Mouse (Mus musculus) forebrain, embryonic 14.5 days (tissue): ENCODE measurements at regions not wholly inside any gene's neighbourhood (a gene's known extent, or its start where the extent isn't known, plus 50 kb on each side); places are given as distances from the start of the nearest gene placed in this dataset.
A peak's percentile ranks its signal among the peaks of the same experiment; 100 is the strongest.

Source experiments
- ATAC-seq: fragments of 200-750 bp; cut with Nextera tagmentation; 2 replicates; pipeline ENCODE4 v1.8.0; 2017; ENCODE audit warnings: mild to moderate bottlenecking, moderate library complexity
- DNase-seq: peaks from one replicate; pipeline ENCODE4 v3.0.0-alpha.2; 2015; ENCODE audit warnings: low spot score
- H3K27ac ChIP-seq: fragments of 300-500 bp; sonication (generic); 2 replicates; pipeline ENCODE4 v1.5.1; 2014; ENCODE audit warnings: low read depth, mild to moderate bottlenecking, control low read depth, low read length, moderate library complexity
- H3K27me3 ChIP-seq: fragments of 300-500 bp; sonication (generic); replicated peaks from 2 replicates; pipeline ENCODE4 v1.6.1; 2014; ENCODE audit warnings: low read length, control low read depth, mixed read lengths; ENCODE audit not compliant: control insufficient read depth, insufficient read depth
- H3K36me3 ChIP-seq: fragments of 300-500 bp; sonication (generic); 2 replicates; pipeline ENCODE4 v1.6.1; 2014; ENCODE audit warnings: low read length, control low read depth; ENCODE audit not compliant: control insufficient read depth, insufficient read depth
- H3K4me1 ChIP-seq: fragments of 300-500 bp; sonication (generic); 2 replicates; pipeline ENCODE4 v1.6.1; 2014; ENCODE audit warnings: antibody characterized with exemption, low read length, control low read depth; ENCODE audit not compliant: control insufficient read depth, insufficient read depth
- H3K4me2 ChIP-seq: fragments of 300-500 bp; sonication (generic); 2 replicates; pipeline ENCODE4 v1.6.1; 2014; ENCODE audit warnings: mild to moderate bottlenecking, control low read depth, low read length
- H3K4me3 ChIP-seq: fragments of 300-500 bp; sonication (generic); 2 replicates; pipeline ENCODE4 v1.5.1; 2014; ENCODE audit warnings: low read depth, low read length, control low read depth
- H3K9ac ChIP-seq: fragments of 300-500 bp; sonication (generic); 2 replicates; pipeline ENCODE4 v1.6.1; 2014; ENCODE audit warnings: mild to moderate bottlenecking, low read length, control low read depth, moderate library complexity
- H3K9me3 ChIP-seq: fragments of 300-500 bp; sonication (generic); replicated peaks from 2 replicates; pipeline ENCODE4 v1.6.1; 2016; ENCODE audit warnings: low read length, control low read depth, mixed read lengths; ENCODE audit not compliant: control insufficient read depth
- WGBS: fragments of 180-500 bp; shearing (Covaris S2); extraction: QIAGEN DNeasy Blood & Tissue Kit; methylation state at CpG from one replicate; pipeline ENCODE4 v1.1.7; 2014; 5-methylcytosine and 5-hydroxymethylcytosine counted together

- 95% methylated on average over 5 of the region's 5 CpGs for WGBS
- Histone ChIP-seq H3K27ac (no peak overlapping the region), H3K4me2 (no peak overlapping the region), H3K27me3 (no peaks in the 10 kb centered on the region), H3K36me3 (no peaks in the 10 kb centered on the region), H3K4me3 (no peak overlapping the region), H3K9ac (no peak overlapping the region), H3K9me3 (no peaks in the 10 kb centered on the region), H3K4me1 (no peaks in the 10 kb centered on the region)
- ATAC-seq (no peak), DNase-seq (no peak)
Observed at GRCm38 (mm10) chr8:49946919-49947612, 1103.3 kb upstream of the Tenm3 start.

DNA sequence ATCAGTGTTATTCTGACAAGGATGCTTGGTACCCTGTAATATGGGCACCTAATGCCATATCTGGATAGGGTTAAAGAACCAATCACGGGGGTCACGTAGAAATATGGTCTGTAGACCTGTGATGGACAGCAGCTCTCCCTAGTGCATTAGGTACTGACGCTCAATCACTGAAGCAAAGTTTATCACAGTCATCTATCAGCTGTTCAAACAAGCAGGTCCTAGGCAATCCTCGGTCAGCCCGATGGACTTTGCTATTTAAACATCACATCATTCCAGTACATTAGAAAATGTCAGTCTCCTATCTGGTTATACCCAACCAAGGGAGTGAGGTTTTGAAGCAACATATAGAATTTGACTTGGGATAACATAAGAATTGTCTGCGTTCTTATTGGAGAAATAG lies 1088.4 kb upstream of the Tenm3 start:
- 96% methylated on average over 6 of the region's 6 CpGs for WGBS
- Histone ChIP-seq H3K36me3 (no peaks in the 10 kb centered on the region), H3K4me3 (no peak overlapping the region), H3K4me2 (no peak overlapping the region), H3K27ac (no peak overlapping the region), H3K27me3 (no peaks in the 10 kb centered on the region), H3K9ac (no peak overlapping the region), H3K4me1 (no peaks in the 10 kb centered on the region), H3K9me3 (no peaks in the 10 kb centered on the region)
- ATAC-seq = no peak
- DNase-seq = no peak

DNA sequence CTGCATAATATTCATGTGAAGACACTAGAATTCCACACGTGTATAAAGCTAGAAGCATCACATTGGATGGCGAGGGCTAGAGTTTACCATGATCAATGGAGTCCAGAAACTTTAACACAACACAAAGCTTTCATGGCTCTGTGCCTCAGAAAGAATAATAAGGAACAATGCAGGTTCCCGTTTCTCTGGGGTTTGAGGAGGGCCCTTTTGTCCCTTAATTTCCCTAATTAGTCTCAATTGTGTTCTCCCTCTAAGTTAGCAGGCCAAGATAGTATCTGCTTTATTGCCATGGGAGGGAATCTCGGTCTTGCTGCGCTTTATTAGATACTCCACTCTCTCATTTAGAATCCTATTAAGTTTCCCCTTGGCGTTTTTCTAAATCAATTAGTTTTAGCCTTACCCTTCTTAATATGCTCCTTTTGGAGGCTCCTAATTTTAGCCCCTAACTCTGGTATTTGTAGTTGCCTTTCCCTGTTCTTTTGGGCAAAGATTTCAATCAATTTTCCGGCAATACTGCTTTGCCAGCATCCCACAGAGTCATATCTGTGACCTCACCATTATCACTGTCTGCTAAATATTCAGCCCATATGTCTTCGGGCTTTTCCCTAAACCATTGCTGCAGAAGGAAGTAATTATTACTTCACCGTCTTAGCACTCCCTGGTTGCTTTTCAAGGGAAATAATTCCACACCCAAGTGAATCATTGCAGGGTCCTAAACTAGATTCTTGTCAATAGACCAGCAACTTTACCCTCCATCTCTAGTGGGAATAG lies 1082.8 kb upstream of the Tenm3 start:
- Histone ChIP-seq H3K4me2 (no peak overlapping the region), H3K27ac (no peak overlapping the region), H3K9ac (no peak overlapping the region), H3K36me3 (no peaks in the 10 kb centered on the region), H3K27me3 (no peaks in the 10 kb centered on the region), H3K4me3 (no peak overlapping the region), H3K4me1 (peaks cover 9% of the 10 kb centered on the region), H3K9me3 (no peaks in the 10 kb centered on the region)
- WGBS = 4% methylated on average over 9 of the region's 9 CpGs
- ATAC-seq (peak; percentile 69), DNase-seq (peak; percentile 63)

DNA sequence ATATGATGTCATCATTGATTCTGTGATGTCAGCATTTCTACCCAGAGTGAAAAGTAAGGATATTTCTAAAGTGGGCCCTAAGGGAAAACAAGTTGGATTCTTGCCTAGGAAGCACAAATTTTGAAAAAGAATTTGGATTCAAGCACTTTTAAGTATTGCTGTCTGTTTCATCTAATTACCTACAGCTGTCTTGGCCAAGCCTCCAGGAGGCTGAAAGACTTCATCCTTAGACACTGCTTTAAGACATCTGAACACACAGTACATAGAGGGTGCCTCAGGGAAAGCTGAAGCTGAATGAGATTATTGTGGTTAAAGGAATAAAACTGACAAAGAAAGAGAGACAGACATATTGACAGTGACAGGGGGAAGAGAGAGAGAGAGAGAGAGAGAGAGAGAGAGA lies 1061.3 kb upstream of the Tenm3 start:
- Histone ChIP-seq H3K4me3 (no peak overlapping the region), H3K27me3 (no peaks in the 10 kb centered on the region), H3K4me1 (peaks cover 5% of the 10 kb centered on the region)

DNA sequence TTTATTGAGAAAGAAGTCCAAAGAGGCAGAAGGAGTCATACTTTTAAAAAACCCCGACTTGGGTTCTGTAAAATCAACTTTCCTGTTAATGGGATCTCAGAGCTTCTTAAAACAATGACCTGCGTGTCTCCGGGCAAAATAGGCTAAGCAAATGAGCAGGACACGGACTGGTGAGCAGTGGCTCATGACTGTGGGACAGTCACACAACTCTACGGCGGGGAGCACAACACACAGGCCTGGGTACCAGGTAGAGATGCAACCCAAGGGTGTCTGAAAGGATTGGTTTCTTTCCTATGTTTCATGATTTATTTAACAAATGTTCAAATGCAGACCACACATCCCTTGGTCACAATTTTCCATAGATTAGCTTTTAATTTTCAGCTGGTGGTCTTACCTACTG lies 1058.3 kb upstream of the Tenm3 start:
- Histone ChIP-seq H3K9me3 (no peaks in the 10 kb centered on the region), H3K4me1 (peaks cover 5% of the 10 kb centered on the region), H3K9ac (no peak overlapping the region), H3K4me3 (no peak overlapping the region), H3K27ac (no peak overlapping the region), H3K36me3 (no peaks in the 10 kb centered on the region), H3K27me3 (no peaks in the 10 kb centered on the region), H3K4me2 (no peak overlapping the region)
- DNase-seq (no peak), ATAC-seq (no peak)
- WGBS = 16% methylated on average over 6 of the region's 6 CpGs

More for the DNA sequence above, 1061.3 kb upstream of the Tenm3 start:
- H3K36me3 ChIP-seq = no peaks in the 10 kb centered on the region
- no peak overlapping the region for H3K9ac ChIP-seq
- DNase-seq (no peak), ATAC-seq (no peak)
- no peaks in the 10 kb centered on the region for H3K9me3 ChIP-seq
- H3K27ac ChIP-seq = no peak overlapping the region
- no peak overlapping the region for H3K4me2 ChIP-seq

GRCm38 (mm10) chr8:49901601-49902000 lies 1057.8 kb upstream of the Tenm3 start:
- H3K9ac ChIP-seq = no peak overlapping the region
- H3K27ac ChIP-seq = no peak overlapping the region

More at GRCm38 (mm10) chr8:49901601-49902000, 1057.8 kb upstream of the Tenm3 start:
- peaks cover 5% of the 10 kb centered on the region for H3K4me1 ChIP-seq
- H3K9me3 ChIP-seq = no peaks in the 10 kb centered on the region
- DNase-seq = peak; percentile 4
- no peaks in the 10 kb centered on the region for H3K36me3 ChIP-seq
- no peak overlapping the region for H3K4me2 ChIP-seq
- 6% methylated on average over 9 of the region's 9 CpGs for WGBS
- H3K27me3 ChIP-seq = no peaks in the 10 kb centered on the region
- ATAC-seq = no peak
- no peak overlapping the region for H3K4me3 ChIP-seq
